Mouse (Mus musculus) CH12.LX (cell line): ENCODE data around the gene Rtp4. TPM values are rescaled to one million over a fixed set of nuclear protein-coding genes. Genes with fewer than 3 reads are reported as not detected.

Experiments used
- DNase-seq: peaks from one replicate; pipeline ENCODE4 v3.0.0-alpha.2; 2013; ENCODE audit errors: extremely low read depth
- H3K27ac ChIP-seq: 2 replicates; pipeline ENCODE4 v1.5.1; 2012; ENCODE audit warnings: low read depth, mild to moderate bottlenecking, control low read depth, moderate library complexity; ENCODE audit not compliant: insufficient read depth
- H3K27me3 ChIP-seq: replicated peaks from 2 replicates; pipeline ENCODE3; 2012; ENCODE audit warnings: inconsistent platforms
- H3K36me3 ChIP-seq, 2 experiments: replicated peaks in 1 of 2; 2 replicates each; pipeline versions ENCODE3 to v1.6.1; 2012; ENCODE audit warnings: inconsistent platforms in 1 of 2, low read length in 1 of 2, mild to moderate bottlenecking in 1 of 2, mixed read lengths in 1 of 2, moderate library complexity in 1 of 2; ENCODE audit not compliant: control insufficient read depth in 1 of 2, insufficient read depth in 1 of 2
- H3K4me1 ChIP-seq, 2 experiments: 2 replicates each; pipeline ENCODE4 v1.6.1; 2012; ENCODE audit warnings: inconsistent platforms in 1 of 2, moderate library complexity in 1 of 2; ENCODE audit not compliant: insufficient read depth in 2 of 2, control insufficient read depth in 1 of 2
- H3K4me2 ChIP-seq: 2 replicates; pipeline ENCODE4 v1.6.1; 2012; ENCODE audit warnings: low read depth, mild to moderate bottlenecking, control low read depth; ENCODE audit not compliant: poor library complexity, insufficient read depth, severe bottlenecking
- H3K4me3 ChIP-seq, 3 experiments: fragments of 150-350 bp in 1 of 3; sonication (generic) in 1 of 3; replicated peaks in 1 of 3; 2 replicates each; pipeline versions ENCODE3 to v1.5.1; 2011 to 2012; ENCODE audit warnings: low read depth in 2 of 3, low read length in 2 of 3, mild to moderate bottlenecking in 2 of 3, moderate library complexity in 2 of 3, control low read depth in 1 of 3, improper control_type of control experiment in 1 of 3, inconsistent platforms in 1 of 3, mixed read lengths in 1 of 3; ENCODE audit not compliant: poor library complexity in 1 of 3
- H3K79me2 ChIP-seq: replicated peaks from 2 replicates; pipeline ENCODE4 v1.6.1; 2012; ENCODE audit warnings: mild to moderate bottlenecking, moderate library complexity; ENCODE audit not compliant: control insufficient read depth, poor library complexity, insufficient read depth, severe bottlenecking; ENCODE audit errors: extremely low read depth
- H3K9ac ChIP-seq: 2 replicates; pipeline ENCODE4 v1.6.1; 2012; ENCODE audit warnings: low read depth, mild to moderate bottlenecking, control low read depth, moderate library complexity; ENCODE audit not compliant: insufficient read depth
- H3K9me3 ChIP-seq: replicated peaks from 2 replicates; pipeline ENCODE3; 2012; ENCODE audit warnings: low read length, inconsistent platforms, mixed read lengths
- BHLHE40 ChIP-seq: IDR thresholded peaks from 2 replicates; pipeline ENCODE4 v1.6.1; 2011; ENCODE audit warnings: mild to moderate bottlenecking, low read depth, low read length, improper control_type of control experiment
- CHD2 ChIP-seq: IDR thresholded peaks from 2 replicates; pipeline ENCODE4 v1.6.1; 2011; ENCODE audit warnings: low read length, improper control_type of control experiment
- E2F4 ChIP-seq: IDR thresholded peaks from 2 replicates; pipeline ENCODE4 v1.6.1; 2011; ENCODE audit warnings: low read depth, low read length, improper control_type of control experiment; ENCODE audit not compliant: insufficient replicate concordance
- ELF1 ChIP-seq: IDR thresholded peaks from 2 replicates; pipeline ENCODE4 v1.6.1; 2014; ENCODE audit warnings: low read depth, mild to moderate bottlenecking, inconsistent platforms, low read length, improper control_type of control experiment
- ETS1 ChIP-seq: conservative IDR thresholded peaks from 2 replicates; pipeline ENCODE4 v1.6.1; 2012; ENCODE audit warnings: low read depth, mild to moderate bottlenecking, inconsistent platforms, low read length, improper control_type of control experiment, moderate library complexity
- GABPA ChIP-seq: IDR thresholded peaks from 2 replicates; pipeline ENCODE4 v1.6.1; 2012; ENCODE audit warnings: low read depth, low read length, improper control_type of control experiment, inconsistent platforms; ENCODE audit not compliant: insufficient replicate concordance
- HCFC1 ChIP-seq: IDR thresholded peaks from 2 replicates; pipeline ENCODE4 v1.6.1; 2012; ENCODE audit warnings: low read depth, mild to moderate bottlenecking, inconsistent platforms, low read length, improper control_type of control experiment
- JUND ChIP-seq: conservative IDR thresholded peaks from 2 replicates; pipeline ENCODE4 v1.6.1; 2011; ENCODE audit warnings: low read depth, low read length, improper control_type of control experiment
- KAT2A ChIP-seq: IDR thresholded peaks from 2 replicates; pipeline ENCODE4 v1.6.1; 2012; ENCODE audit warnings: low read length, improper control_type of control experiment, inconsistent platforms; ENCODE audit not compliant: insufficient replicate concordance
- MAFK ChIP-seq: IDR thresholded peaks from 2 replicates; pipeline ENCODE4 v1.6.1; 2011; ENCODE audit warnings: low read length, improper control_type of control experiment; ENCODE audit not compliant: insufficient replicate concordance
- MAX ChIP-seq: IDR thresholded peaks from 2 replicates; pipeline ENCODE4 v1.6.1; 2011; ENCODE audit warnings: low read length, improper control_type of control experiment
- MEF2A ChIP-seq: IDR thresholded peaks from 2 replicates; pipeline ENCODE4 v1.6.1; 2014; ENCODE audit warnings: low read depth, mild to moderate bottlenecking, inconsistent platforms, low read length, improper control_type of control experiment, borderline replicate concordance
- MXI1 ChIP-seq: IDR thresholded peaks from 2 replicates; pipeline ENCODE4 v1.6.1; 2011; ENCODE audit warnings: mild to moderate bottlenecking, low read depth, low read length, improper control_type of control experiment
- MYC ChIP-seq: IDR thresholded peaks from 2 replicates; pipeline ENCODE4 v1.6.1; 2011; ENCODE audit warnings: low read depth, mild to moderate bottlenecking, improper control_type of control experiment, low read length
- NELFE ChIP-seq: IDR thresholded peaks from 2 replicates; pipeline ENCODE4 v1.6.1; 2011; ENCODE audit warnings: low read depth, low read length, improper control_type of control experiment
- NRF1 ChIP-seq: IDR thresholded peaks from 2 replicates; pipeline ENCODE4 v1.6.1; 2014; ENCODE audit warnings: low read depth, mild to moderate bottlenecking, inconsistent platforms, low read length, improper control_type of control experiment, moderate library complexity
- PAX5 ChIP-seq: IDR thresholded peaks from 2 replicates; pipeline ENCODE4 v1.6.1; 2012; ENCODE audit warnings: low read length, inconsistent platforms, mixed read lengths
- POLR2A ChIP-seq: IDR thresholded peaks from 2 replicates; pipeline ENCODE4 v1.6.1; 2011; ENCODE audit warnings: low read depth, mild to moderate bottlenecking, improper control_type of control experiment, low read length
- POLR2AphosphoS2 ChIP-seq: IDR thresholded peaks from 2 replicates; pipeline ENCODE4 v1.6.1; 2011; ENCODE audit warnings: low read depth, low read length, improper control_type of control experiment
- SIN3A ChIP-seq: IDR thresholded peaks from 2 replicates; pipeline ENCODE4 v1.6.1; 2012; ENCODE audit warnings: low read length, improper control_type of control experiment, inconsistent platforms
- SMC3 ChIP-seq: IDR thresholded peaks from 2 replicates; pipeline ENCODE4 v1.6.1; 2011; ENCODE audit warnings: low read depth, low read length, improper control_type of control experiment
- USF1 ChIP-seq: IDR thresholded peaks from 2 replicates; pipeline ENCODE4 v1.6.1; 2014; ENCODE audit warnings: low read depth, mild to moderate bottlenecking, inconsistent platforms, low read length, improper control_type of control experiment
- USF2 ChIP-seq: conservative IDR thresholded peaks from 2 replicates; pipeline ENCODE4 v1.6.1; 2011; ENCODE audit warnings: low read depth, low read length, improper control_type of control experiment
- ZC3H11A ChIP-seq: IDR thresholded peaks from 2 replicates; pipeline ENCODE4 v1.6.1; 2012; ENCODE audit warnings: low read depth, mild to moderate bottlenecking, inconsistent platforms, low read length, improper control_type of control experiment
- ZKSCAN1 ChIP-seq: IDR thresholded peaks from 2 replicates; pipeline ENCODE4 v1.6.1; 2012; ENCODE audit warnings: low read depth, inconsistent platforms, low read length, improper control_type of control experiment, borderline replicate concordance
- ZMIZ1 ChIP-seq: IDR thresholded peaks from 2 replicates; pipeline ENCODE4 v1.6.1; 2012; ENCODE audit warnings: low read depth, mild to moderate bottlenecking, inconsistent platforms, low read length, improper control_type of control experiment
- ZNF384 ChIP-seq: IDR thresholded peaks from 2 replicates; pipeline ENCODE4 v1.6.1; 2012; ENCODE audit warnings: low read depth, low read length, improper control_type of control experiment, inconsistent platforms
- dilution Hi-C: fragments of 300-500 bp; cut with MboI; formaldehyde crosslinking; loops from 2 replicates; pipeline ENCODE4 v1.14.3; 2020; ENCODE audit warnings: low sequenced_read_pairs; ENCODE audit not compliant: extremely low pct_unique_long_range_greater_than_20kb, extremely low pct_ligation_motif_present
- in situ Hi-C: fragments of 300-500 bp; cut with MboI; formaldehyde crosslinking; loops from 3 replicates; pipeline ENCODE4 v1.14.3; 2019; ENCODE audit warnings: low sequenced_read_pairs, low pct_ligation_motif_present, low pct_unique_long_range_greater_than_20kb, mixed read lengths
- polyA plus RNA-seq: library from polyadenylated mRNA; unstranded; fragments of >175 nt; gene quantifications from 2 replicates; pipeline ENCODE4 v1.2.1, GENCODE M21; 2012; ENCODE audit warnings: low read depth; ENCODE audit not compliant: insufficient read length
- total RNA-seq, 2 experiments: library from RNA; depleted of rRNA; stranded (reverse); fragments of 300-350 nt in 1 of 2; fragments of >200 nt in 1 of 2; gene quantifications; 2 replicates each; pipeline ENCODE4 v1.2.3; 2012 to 2014

The Rtp4 gene
- total and polyA plus RNA-seq, 3 experiments, result 0.21 to 0.28 TPM; not detected in 1

- H3K4me2 ChIP-seq, result no peak overlapping the region
- dilution Hi-C loops, result no loop called here
- H3K36me3 ChIP-seq, result no peaks in the 10 kb centered on the region
- H3K27ac ChIP-seq, result no peak overlapping the region
- no peaks in the 10 kb centered on the region for H3K79me2 ChIP-seq
- H3K9me3 ChIP-seq, result no peaks in the 10 kb centered on the region
- in situ Hi-C loops, result no loop called here
- no peak for DNase-seq
- no peak overlapping the region for H3K9ac ChIP-seq
- no peak for TF ChIP-seq PAX5
- no peak for TF ChIP-seq MEF2A
- no peak for TF ChIP-seq ZMIZ1
- TF ChIP-seq MAFK, result no peak
- TF ChIP-seq E2F4, result no peak
- no peak for TF ChIP-seq MXI1
- no peak for TF ChIP-seq POLR2A
- no peak for TF ChIP-seq JUND
- TF ChIP-seq USF2, result no peak
- no peak for TF ChIP-seq ZKSCAN1
- no peak for TF ChIP-seq ELF1
- no peak for TF ChIP-seq KAT2A
- TF ChIP-seq SMC3, result no peak
- TF ChIP-seq MYC, result no peak
- TF ChIP-seq BHLHE40, result no peak
- TF ChIP-seq ZC3H11A, result no peak
- no peak overlapping the region for H3K4me3 ChIP-seq
- no peaks in the 10 kb centered on the region for H3K27me3 ChIP-seq
- peaks cover 4 to 19% of the 10 kb centered on the region in 2 experiments; a peak in 2 of 4 replicates for H3K4me1 ChIP-seq
Measured at GRCm38 (mm10) chr16:23606651-23607050, 86.6 kb downstream of the Rtp4 start.

GRCm38 (mm10) chr16:23607911-23608410 lies 87.9 kb downstream of the Rtp4 start:
- H3K79me2 ChIP-seq, result no peaks in the 10 kb centered on the region
- no peaks in the 10 kb centered on the region for H3K27me3 ChIP-seq
- no peak overlapping the region for H3K27ac ChIP-seq
- H3K4me3 ChIP-seq, result no peak overlapping the region
- DNase-seq, result no peak
- dilution Hi-C loops, result no loop called here
- H3K4me2 ChIP-seq, result no peak overlapping the region
- H3K36me3 ChIP-seq, result no peaks in the 10 kb centered on the region
- TF ChIP-seq NELFE (no peak), USF1 (no peak), HCFC1 (no peak), ZNF384 (no peak), MAX (no peak), GABPA (no peak), CHD2 (no peak), POLR2AphosphoS2 (no peak), ZMIZ1 (no peak), ETS1 (no peak), SIN3A (no peak), USF2 (no peak), ELF1 (no peak), JUND (no peak), NRF1 (no peak), MAFK (no peak)
- TF ChIP-seq, all 38 proteins: peak for 0
- in situ Hi-C loops, result no loop called here
- peaks cover 4 to 19% of the 10 kb centered on the region in 2 experiments; a peak in 2 of 4 replicates for H3K4me1 ChIP-seq
- no peaks in the 10 kb centered on the region for H3K9me3 ChIP-seq
- H3K9ac ChIP-seq, result no peak overlapping the region
